Mouse (Mus musculus) megakaryocyte, adult 5-6 weeks (primary cell): ENCODE data around the gene Gm5615. TPM values are rescaled to one million over a fixed set of nuclear protein-coding genes. Genes with fewer than 3 reads are reported as not detected.

Source experiments
- ATAC-seq: 2 replicates; pipeline ENCODE4 v1.8.0; 2016; ENCODE audit warnings: mild to moderate bottlenecking, inconsistent platforms; ENCODE audit not compliant: poor library complexity, severe bottlenecking
- total RNA-seq, 2 experiments: library from RNA; stranded (forward) in 1 of 2; stranded (reverse) in 1 of 2; fragments of 153-499, 151-499 nt in 1 of 2; fragments of 221-1000, 200-1000 nt in 1 of 2; gene quantifications; 2 replicates each; pipeline versions ENCODE4 v1.2.3 to v1.2.4; 2015 to 2017

Gene Gm5615
- total RNA-seq (2015), result not detected in 2 replicates
- total RNA-seq (2017), result not detected in 2 replicates

GRCm38 (mm10) chr9:36541863-36542262, at the start of gene Gm5615:
Gene Gm5615, minus strand, starts transcription at chr9:36541963.
- no peak for ATAC-seq

- ATAC-seq, result no peak
Measured at GRCm38 (mm10) chr9:36582535-36582934, 40.8 kb upstream of the Gm5615 start, which contains the start of gene Gm17689. Gene Gm17689, minus strand, starts transcription at chr9:36582635.

DNA sequence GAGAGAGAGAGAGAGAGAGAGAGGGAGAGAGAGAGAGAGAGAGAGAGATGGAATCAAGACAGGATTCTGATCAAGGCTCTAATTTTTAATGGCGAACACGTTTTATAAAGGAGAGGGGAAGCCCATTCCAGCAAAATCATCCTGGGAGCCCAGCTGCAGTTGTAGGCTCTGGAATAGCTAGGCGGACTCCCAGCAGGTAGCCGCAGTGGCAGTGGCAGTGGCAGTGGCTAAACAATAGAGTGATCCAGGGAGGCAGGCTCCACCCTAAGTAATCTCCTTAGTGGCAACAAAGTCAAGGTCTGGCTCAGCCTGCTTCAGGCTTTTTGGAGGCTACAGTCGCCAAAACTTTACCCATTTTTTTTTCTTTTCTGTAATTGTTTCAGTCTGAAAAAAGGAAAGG, 37.6 kb downstream of the Gm5615 start:
- ATAC-seq, result no peak

GRCm38 (mm10) chr9:36495824-36496223, 45.9 kb downstream of the Gm5615 start:
- no peak for ATAC-seq

DNA sequence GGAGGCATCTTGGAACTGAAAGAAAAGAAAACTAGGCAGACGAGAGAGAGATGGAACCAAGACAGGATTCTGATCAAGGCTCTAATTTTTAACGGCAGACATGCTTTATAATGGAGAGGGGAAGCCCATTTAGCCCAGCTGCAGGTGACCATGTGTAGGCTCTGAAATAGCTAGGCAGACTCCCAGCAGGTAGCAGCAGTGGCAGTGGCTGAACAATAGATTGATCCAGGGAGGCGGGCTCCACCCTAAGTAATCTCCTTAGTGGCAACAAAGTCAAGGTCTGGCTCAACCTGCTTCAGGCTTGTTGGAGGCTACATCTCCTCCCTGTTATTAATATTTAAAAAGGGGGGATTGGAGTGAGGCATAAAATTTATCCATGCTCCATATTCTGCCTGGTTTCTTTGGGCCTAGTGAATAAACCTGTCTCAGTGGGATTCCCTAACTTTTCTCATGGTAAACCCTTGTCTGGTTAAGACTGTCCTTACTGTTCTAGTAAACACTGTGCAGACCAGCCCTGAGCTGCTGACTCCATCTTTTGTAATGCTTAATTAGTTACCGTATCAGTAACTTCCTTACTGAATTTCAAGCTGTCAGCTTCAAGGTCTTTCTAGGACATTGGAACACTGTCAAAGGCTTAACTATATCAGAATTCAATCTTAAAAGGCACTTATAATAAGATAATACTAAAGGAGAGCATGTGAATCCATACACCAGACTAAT, 47.1 kb downstream of the Gm5615 start:
- no peak for ATAC-seq

Other genes starting within 250 kb of the Gm5615 start
- gene Gm7257, start 110.1 kb downstream of the Gm5615 start, total RNA-seq (2015), result not detected in 2 replicates
- gene Gm7257, start 110.1 kb downstream of the Gm5615 start, total RNA-seq (2017), result not detected in 2 replicates
- gene Gm9513, start 66.3 kb downstream of the Gm5615 start, total RNA-seq (2015), result not detected in 2 replicates
- gene Gm9513, start 66.3 kb downstream of the Gm5615 start, total RNA-seq (2017), result not detected in 2 replicates
- gene Gm17689, start 40.7 kb upstream of the Gm5615 start, total RNA-seq (2015), result not detected in 2 replicates
- gene Gm17689, start 40.7 kb upstream of the Gm5615 start, total RNA-seq (2017), result not detected in 2 replicates
- gene A630095E13Rik, start 101.4 kb upstream of the Gm5615 start, total RNA-seq (2015), result not detected in 2 replicates
- not detected in 2 replicates for gene A630095E13Rik, start 101.4 kb upstream of the Gm5615 start, total RNA-seq (2017)
- gene Acrv1, start 151.3 kb upstream of the Gm5615 start, total RNA-seq (2015), result not detected in 2 replicates
- gene Acrv1, start 151.3 kb upstream of the Gm5615 start, total RNA-seq (2017), result not detected in 2 replicates
- 13.1 and 21.0 TPM in 2 replicates for gene Chek1, start 185.1 kb upstream of the Gm5615 start, total RNA-seq (2015)
- 19.7 and 33.2 TPM in 2 replicates for gene Chek1, start 185.1 kb upstream of the Gm5615 start, total RNA-seq (2017)
- 203 and 208 TPM in 2 replicates for gene Stt3a, start 225.7 kb upstream of the Gm5615 start, total RNA-seq (2015)
- 453 and 508 TPM in 2 replicates for gene Stt3a, start 225.7 kb upstream of the Gm5615 start, total RNA-seq (2017)